Mouse (Mus musculus) c-Kit-negative CD71-positive TER-119-positive erythroid progenitor cells, embryonic 14.5 days (primary cell): Measurements from ENCODE around the gene Zfp784.

Source experiments
- DNase-seq: peaks from one replicate; pipeline ENCODE4 v3.0.0-alpha.2; 2013; ENCODE audit warnings: low read depth, low spot score

Zfp784 gene

DNA sequence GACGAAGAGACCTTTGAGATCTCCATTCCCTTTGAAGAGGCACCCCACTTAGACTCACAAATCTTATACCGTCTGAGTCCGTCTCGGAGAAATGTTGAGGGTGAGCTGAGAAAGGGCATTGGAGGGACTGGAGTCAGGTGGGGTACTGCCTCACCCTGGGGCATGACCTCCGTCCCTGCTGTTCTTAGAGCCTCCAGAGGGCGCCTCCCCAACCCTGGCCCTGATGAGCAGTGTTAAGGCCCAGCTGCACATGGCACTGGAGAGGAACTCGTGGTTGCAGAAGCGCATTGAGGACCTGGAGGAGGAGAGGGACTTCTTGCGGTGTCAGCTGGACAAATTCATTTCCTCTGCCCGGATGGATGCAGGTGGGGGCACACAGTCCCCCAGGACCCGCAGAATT lies 19.6 kb upstream of the Zfp784 start:
- DNase-seq, result no peak

DNA sequence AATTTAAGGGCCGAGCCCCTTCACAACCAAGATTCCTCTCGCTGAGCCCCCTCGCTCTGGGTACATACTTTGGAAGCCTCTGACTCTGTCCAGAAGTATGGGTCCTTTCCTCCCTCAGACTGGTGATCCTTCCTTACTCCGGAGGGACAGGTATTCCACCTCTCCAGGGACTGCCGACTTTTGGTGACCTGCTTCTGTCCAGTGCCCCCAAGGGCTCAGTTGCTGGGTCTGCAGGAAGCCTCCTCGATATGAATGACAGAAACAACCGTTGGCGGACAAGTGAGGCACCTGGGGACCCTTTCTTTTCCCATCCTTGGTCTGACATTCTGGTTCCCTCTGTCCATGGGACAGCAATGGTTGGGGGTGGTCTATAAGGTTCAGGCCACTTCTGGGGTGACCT lies 19.1 kb upstream of the Zfp784 start:
- no peak for DNase-seq

DNA sequence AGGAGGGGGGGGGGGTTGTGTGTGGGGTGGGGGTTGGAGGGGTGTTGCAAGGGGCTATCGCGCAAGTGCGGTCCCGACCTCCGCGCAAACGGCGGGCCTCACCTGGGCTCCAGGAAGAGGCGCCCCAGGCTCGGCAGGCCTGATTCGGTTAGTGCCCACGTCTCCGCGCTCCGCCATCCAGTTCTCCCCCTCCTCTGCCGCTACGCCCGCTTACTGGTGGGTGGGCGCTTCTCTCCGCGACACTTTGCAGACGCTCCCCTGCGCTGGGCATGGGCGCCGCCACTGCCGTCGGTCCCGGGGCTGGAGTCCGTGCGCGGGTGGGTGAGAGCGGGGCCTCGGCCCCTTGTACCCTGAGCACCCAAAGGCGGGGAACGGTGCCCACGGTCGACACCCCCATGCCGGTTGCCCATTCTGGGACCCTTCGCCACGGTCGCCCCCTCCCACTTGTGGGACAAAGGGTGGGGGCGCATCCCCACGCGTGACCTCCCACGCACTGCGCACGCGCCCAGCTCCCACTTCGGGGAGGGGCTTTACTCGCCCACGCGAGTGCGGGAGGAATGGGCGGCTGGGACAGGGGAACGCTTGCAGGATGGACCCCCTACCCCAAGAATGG lies 18.5 kb upstream of the Zfp784 start:
- DNase-seq, result no peak

DNA sequence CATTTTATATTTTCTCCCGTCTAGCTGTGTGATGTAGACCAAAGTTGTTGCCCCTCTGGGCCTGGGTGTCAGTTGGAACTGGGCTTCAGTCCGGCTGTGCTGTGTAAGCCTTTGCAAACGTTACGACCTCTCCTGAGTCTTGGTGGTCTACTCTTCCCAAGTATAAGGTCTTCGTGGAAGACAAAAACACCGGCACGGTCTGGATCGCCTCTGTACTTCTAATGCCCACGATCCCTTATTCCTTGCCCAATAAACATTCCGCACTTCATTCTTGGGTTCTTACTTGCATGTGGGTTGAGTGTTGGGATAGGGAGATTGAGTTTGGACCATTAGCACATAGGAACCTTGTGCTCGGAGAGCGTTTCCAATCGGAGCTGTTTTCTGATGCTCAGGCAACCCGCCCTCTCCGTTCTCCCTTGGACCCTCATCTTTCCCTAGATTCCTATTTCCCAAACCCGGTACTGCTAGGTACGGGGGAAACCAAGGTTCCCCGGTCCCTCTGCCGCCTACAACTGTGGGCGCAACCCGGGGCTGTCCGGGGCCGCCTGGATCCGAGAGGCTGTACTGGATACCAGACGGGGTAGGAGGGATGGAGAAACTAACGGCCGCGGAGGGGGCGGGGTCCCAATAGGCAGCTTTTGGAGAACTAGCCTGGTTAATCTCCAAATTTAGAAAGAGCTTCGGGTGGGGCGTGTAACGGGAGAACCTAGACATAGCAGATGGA lies 15.4 kb upstream of the Zfp784 start:
- DNase-seq, result no peak

DNA sequence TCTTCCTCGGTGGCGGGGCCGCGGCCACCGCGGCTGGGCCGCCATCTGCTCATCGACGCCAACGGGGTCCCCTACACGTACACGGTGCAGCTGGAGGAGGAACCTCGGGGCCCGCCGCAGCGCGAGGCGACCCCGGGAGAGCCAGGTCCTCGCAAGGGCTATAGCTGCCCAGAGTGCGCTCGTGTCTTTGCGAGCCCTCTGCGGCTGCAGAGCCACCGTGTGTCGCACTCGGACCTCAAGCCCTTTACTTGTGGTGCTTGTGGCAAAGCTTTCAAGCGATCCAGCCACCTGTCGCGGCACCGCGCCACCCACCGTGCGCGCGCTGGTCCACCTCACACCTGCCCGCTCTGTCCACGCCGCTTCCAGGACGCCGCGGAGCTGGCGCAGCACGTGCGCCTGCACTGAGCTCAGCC lies 14.7 kb upstream of the Zfp784 start:
- DNase-seq, result no peak

DNA sequence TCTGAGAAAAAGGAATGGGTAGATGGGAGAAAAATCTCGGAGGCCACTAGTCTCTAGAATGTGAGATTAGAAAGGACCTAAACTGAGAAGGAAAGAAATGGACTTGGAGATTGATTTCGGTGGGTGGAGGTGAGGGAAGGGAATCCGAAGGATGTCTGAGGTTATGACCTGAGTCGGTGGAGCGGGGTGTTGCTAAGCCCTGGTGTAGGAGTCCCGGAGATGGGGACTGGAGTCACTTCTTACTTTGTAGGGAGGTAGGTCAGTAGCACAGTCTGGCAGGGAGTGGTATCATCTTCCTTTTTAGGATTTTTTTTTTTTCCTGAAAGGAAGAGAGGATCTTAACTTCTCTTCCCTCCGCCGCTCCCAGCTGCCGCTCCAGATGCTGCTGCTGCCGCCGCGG lies 14.2 kb upstream of the Zfp784 start:
- DNase-seq, result no peak

DNA sequence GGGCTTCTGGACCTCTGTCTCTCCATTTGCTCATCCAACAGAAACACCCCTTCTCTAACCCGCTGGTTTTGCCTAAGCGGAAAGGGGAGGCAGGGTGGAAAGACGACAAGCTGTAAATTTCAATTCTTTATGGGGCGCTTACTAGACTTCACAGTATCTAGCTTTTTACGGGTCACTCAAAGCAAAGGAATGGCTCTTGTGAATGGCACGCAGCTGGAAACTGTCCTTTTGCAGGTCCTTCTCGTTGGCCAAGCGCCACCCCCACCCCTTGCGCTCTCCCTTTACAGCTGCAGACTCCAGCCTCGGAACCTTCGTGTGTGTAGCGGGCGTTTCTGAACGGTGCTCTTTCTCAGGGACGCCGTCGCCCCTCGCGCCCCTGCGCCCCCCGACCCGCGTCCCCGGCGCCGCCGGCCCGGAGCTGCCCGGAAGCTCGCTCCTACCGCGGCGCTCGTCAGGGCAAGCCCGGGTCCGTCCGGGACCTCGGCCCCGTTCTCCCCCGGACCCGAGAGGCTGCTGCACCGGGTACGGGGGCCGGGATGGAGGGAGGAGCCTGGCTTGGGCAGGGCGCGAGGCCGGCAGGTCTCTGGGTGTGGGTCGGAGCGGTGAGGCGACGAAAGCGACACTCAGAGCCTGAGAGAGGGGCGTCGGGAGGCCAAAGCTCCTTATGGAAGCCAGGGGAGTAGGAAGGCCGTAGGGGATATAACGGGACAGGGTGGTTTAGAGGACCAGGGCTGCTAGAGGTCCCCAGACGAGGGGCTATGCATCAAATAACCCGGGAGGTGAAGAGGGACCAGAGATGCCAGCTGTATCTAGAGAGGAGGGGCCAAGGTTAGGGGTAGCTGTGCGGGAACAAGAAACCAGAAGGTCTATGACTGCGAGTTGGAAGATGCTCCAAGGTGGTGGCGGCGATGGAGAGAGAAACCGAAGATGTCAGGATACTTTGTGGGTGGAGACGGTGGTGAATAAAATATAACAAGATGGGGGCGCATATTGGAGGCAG lies 13.2 kb upstream of the Zfp784 start, which contains the start of gene Zfp580:
TSS of gene Zfp580 (plus strand) at position 346 of the 1,000 bp plus-strand sequence.
- DNase-seq, result no peak

DNA sequence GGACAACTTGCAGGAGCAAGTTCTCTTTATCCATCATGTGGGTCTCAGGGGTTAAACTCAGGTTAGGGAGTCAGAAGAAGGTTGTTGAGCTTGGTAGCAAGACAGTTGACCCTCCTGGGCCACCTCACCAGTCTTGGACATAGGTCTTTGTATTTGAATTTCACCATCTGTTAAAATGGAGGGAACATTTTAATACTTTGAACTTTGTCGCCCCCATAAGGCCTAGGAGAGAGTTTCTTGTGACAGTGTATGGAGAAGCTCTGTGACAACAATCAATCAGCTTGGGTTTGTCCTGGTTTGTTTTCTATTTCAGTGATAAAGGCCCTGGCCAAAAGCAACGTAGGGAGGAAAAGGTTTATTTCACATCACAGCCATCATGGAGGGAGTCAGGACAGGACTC lies 9.1 kb upstream of the Zfp784 start:
- no peak for DNase-seq

DNA sequence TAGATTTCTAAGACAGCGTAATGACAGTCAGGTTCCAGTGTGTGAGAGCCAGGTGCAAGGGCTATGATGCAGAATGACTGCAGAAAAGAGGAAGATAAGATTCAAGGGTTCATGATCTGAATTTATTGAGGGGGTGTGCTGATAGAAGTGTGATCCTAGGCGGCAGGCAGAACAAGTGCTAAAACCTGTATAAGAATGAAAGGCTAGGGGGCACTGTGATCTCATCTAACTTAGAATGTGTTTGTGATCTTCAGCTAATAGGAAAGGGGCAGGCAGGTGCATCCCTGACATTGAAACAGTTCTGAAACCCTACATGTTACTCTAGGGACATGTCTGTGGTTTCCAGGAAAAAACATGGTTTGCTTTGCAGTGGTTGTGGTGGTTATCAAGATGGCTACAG lies 7.9 kb upstream of the Zfp784 start:
- DNase-seq, result no peak

DNA sequence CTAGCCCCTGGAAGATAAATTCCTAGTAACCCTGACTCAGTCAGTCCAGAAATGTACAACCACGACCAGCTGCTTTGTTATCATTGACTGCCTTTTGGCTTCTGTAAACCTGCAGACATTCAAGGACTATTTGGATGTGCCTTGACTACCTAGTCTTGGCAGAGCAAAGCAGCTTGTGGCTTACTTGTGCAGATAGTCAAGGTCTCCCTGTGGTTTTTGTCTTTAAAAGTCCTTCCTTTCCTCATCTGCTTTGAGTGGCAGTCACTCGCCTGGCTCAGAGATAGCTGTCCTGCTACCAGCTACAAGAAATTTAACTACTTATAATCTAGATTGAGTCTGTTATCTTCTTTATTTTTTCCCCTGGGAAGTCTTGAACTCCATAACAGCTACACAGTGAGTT lies 6.7 kb upstream of the Zfp784 start:
- DNase-seq, result no peak

DNA sequence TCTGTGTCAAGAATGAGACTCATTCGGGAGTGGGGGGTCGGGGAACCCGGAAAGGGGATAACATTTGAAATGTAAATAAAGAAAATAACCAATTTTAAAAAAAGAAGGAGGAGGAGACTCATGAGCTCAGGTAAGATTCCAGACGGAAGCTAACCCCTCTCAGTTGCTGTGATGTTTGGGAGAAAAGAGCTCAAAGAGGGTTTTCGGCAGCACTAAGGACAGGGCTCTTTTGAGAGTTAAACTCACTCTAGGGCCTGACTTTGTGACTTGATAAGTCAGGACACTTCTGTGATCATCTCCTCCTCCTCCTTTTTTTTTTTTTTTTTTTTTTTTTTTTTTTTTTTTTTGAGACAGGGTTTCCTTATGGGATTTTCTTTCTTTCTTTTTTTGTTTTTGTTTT lies 694 bp upstream of the Zfp784 start:
- no peak for DNase-seq

DNA sequence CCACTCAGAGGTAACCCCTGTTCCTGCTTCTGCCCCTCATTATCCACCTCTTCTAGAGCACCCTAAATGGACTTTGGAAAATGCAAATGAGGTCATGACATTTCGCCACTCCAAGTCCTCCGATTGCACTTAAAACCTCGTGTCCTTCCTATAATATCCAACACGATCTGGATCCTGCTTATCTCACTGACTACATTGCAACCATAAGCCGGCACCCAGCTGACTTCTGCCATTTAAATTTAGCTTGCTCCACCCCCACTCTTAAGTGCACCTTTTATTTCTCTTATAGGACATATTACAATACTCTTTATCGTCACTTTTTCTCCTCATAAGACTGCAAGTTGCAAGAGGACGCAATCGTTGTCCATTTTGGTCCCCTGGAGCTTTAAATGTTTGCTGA lies 779 bp downstream of the Zfp784 start:
- no peak for DNase-seq

DNA sequence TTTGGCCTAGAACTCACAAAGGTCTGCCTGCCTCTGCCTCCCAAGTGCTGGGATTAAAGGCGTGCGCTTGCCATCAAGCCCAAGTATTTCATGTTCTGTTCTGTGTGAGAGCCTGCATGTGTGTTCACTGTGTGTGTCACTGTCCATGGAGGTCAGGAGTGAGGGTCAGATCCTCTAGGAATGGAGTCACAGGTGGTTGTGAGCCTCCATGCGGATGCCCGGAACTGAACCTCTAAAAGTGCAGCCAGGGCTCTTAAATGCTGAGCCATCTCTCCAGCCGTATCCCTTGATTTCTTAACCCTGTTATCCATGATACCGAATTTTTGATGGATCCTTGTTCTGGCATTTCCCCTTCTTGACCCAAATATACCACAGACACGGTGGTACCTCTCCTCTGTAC lies 1.2 kb downstream of the Zfp784 start:
- no peak for DNase-seq

DNA sequence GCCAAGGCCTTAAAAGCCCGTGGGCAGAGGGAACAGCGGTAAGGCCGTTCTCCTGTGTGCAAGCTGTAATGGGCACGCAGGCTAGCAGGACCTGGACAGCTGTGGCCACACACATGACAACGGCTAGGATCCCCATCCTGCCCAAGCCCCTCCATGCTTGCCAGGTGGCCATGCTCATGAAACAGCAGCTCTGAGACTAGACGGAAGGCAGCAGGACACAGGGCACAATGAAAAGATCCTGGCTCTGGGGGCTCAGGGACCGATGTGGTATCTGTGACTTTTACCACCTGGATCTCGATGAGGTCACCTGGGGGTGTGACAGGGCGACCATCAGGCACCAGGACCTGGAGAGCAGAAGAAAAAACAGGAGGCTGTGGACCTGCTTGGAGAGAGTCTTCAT lies 2.1 kb downstream of the Zfp784 start:
- DNase-seq, result no peak

DNA sequence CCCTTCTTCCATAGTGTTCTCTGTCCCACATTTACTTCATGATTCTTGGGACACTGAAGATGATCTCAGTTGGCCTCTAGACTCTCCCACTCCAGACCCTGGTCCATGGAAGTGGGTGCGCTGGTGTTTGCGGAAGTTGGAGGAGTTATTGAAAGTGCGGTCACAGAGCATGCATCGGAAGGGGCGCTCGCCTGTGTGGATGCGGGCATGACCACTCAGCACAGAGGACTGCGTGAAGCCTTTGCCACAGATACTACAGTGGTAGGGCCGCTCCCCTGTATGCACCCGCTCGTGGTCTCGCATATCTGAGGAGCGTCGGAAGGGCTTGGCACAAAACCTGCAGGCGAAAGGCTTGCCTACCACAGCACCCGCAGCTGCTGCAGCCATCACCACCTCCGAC lies 2.6 kb downstream of the Zfp784 start:
- DNase-seq, result no peak

DNA sequence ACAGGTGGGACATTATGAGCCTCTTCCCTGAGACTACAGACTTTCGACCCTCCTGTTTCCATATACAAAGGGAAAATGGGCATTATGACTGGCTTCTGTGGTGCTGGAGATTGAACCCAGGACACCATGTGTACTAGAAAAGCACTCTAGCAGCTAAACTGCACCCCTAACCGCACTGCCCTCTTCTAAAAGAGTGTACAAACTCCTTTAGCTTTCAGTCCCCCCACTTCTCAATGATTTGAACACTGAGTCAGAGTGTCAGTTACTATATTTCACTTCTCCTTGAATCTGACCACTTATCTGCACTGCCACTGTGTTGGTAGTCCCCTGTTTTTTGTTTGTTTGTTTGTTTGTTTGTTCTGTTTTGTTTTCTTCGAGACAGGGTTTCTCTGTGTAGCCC lies 4.4 kb downstream of the Zfp784 start, which contains the start of gene 4632433K11Rik:
TSS of gene 4632433K11Rik (plus strand) at position 301 of the 400 bp plus-strand sequence.
- DNase-seq, result no peak

DNA sequence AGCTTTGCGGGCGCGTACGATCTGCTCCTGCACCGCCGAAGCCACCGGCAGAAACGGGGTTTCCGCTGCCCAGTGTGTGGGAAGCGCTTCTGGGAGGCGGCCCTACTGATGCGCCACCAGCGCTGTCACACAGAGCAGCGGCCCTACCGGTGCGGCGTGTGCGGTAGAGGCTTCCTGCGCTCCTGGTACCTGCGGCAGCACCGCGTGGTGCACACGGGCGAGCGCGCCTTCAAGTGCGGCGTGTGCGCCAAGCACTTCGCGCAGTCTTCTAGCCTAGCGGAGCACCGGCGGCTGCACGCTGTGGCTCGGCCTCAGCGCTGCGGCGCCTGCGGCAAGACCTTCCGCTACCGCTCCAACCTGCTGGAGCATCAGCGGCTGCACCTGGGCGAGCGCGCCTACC lies 6.8 kb downstream of the Zfp784 start:
- DNase-seq, result no peak

DNA sequence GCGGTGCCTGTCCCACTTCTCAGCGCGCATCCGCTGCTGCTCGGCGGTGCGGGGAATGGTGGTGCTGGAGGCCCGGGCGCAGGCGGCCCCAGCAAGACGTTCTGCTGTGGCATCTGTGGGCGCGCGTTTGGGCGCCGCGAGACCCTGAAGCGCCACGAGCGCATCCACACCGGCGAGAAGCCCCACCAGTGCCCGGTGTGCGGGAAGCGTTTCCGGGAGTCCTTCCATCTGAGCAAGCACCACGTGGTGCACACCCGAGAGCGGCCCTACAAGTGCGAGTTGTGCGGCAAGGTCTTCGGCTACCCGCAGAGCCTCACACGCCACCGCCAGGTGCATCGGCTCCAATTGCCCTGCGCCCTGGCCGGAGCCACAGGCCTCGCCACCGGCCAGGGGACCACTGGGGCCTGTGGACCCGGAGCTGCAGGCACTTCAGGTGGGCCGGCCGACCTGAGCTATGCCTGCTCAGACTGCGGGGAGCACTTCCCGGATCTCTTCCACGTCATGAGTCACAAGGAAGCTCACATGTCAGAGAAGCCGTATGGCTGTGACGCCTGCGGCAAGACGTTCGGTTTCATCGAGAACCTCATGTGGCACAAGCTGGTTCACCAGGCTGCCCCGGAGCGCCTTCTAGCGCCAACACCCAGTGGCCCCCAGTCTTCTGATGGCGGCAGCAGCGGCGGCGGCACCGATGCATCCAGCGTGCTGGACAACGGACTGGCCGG lies 7.5 kb downstream of the Zfp784 start:
- no peak for DNase-seq

DNA sequence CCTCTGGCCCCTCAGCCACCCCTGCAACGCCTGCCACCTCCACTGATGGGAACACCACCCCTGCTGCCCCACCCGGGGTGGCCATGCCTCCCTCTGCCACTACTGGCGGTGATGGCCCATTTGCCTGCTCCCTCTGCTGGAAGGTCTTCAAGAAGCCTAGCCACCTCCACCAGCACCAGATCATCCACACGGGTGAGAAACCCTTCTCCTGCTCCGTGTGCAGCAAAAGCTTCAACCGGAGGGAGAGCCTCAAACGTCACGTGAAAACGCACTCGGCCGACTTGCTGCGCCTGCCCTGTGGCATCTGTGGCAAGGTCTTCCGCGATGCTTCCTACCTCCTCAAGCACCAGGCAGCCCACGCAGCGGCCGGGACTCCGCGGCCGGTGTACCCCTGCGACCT lies 8.3 kb downstream of the Zfp784 start:
- DNase-seq, result no peak

DNA sequence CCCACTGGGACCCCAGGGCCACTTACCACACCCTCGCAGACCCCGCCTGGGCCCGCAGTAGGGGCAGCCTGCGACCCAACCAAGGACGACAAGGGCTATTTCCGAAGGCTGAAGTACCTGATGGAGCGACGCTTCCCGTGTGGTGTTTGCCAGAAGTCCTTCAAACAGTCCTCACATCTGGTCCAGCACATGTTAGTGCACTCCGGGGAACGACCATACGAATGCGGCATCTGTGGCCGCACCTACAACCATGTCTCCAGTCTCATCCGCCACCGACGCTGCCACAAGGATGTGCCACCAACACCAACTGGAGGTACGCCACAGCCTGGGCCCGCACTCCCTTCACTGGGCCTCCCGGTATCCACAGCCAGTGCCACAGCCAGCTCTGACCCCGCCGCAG lies 8.7 kb downstream of the Zfp784 start:
- DNase-seq, result no peak

DNA sequence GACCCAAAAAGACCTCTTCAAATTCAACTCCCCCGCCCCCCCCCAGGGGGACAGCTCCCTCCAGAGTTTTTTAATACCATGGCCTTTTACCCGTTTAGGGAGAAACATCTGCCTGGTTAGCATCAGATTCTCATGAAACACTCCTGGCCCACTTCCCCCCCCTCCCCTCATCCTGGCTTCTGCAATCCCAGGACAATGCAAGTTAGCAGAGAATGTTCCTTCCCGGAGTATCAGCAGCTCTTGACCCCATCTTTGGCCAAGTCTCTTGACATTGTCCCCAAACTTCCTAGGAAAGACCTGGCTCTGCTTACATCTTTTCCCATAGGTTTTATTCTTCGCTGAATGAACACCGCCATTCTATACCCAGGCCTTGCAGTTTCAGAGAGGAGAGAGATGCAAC lies 17.0 kb downstream of the Zfp784 start:
- DNase-seq, result no peak

DNA sequence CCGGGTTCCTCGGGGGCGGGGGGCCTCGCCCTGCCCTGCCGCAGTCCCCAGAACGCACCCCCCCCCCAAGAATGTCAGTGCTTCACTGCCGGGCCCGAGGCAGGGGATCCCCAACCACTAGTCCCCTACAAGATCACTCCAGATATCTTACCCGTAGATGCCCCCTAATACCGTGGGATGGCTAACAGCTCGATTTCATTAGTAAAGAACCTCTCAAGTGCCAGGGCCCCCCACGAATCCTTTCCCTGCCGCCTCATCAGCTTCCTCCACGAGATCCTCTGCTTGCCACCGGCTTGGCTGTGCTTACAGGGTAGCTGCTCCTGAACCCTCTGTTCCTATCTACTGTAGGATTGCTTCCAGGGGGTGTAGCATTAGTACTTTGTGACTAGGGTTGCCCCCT lies 17.6 kb downstream of the Zfp784 start:
- no peak for DNase-seq
